Mouse (Mus musculus) testis, postnatal 14 days (tissue): ENCODE data around the gene Pcyt1a.
"Not testable (repeated sequence)": the region's sequence is repeated elsewhere in the genome, so short reads cannot be mapped to it uniquely, and the experiment has no call there.

ENCODE experiments used
- DNase-seq: peaks from one replicate; pipeline ENCODE4 v3.0.0; 2021; ENCODE audit warnings: low spot score

Pcyt1a gene

GRCm38 (mm10) chr16:32434066-32434465, 3.3 kb downstream of the Pcyt1a start:
- DNase-seq = no peak

DNA sequence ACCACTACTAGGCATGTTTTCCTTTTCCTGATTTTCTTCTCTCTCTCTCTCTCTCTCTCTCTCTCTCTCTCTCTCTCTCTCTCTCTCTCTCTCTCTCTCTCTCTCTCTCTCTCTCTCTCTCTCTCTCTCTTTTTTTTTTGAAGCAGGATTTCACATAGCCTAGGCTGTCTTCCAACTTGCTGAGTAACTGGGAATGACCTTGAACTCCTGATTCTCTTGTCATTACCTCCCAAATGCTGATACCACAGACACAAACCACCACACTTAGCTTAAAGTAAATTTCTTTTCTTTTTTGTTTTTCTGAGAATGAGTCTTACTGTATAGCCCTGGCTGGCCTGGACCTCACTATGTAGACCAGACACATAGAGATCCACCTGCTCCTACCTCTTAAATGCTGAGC, 4.0 kb downstream of the Pcyt1a start:
- no peak for DNase-seq

- no peak for DNase-seq
Measured at GRCm38 (mm10) chr16:32436657-32437056, 5.9 kb downstream of the Pcyt1a start.

DNA sequence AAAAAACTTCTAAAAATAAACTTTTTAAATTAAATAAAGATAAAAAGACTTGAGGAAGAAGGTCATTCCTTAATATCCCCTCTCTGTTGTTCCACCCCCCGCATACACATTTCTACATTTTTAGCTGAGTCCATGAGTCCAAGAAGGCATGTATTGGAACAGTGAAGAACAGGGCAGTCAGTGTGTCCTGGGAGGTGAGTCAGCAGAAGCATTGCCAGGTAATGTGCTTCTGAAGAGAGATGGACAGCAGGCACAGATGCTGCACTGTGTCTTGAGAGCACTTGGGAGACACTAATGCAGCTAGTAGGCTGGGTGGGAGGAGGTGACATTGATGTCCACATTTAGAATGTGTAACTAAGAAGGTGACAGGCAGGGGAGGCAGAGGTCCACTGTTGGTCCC, 6.5 kb downstream of the Pcyt1a start:
- DNase-seq = no peak

- DNase-seq = no peak
Measured at GRCm38 (mm10) chr16:32441432-32441831, 10.7 kb downstream of the Pcyt1a start.

- not testable (repeated sequence) for DNase-seq
Measured at GRCm38 (mm10) chr16:32444615-32445014, 13.9 kb downstream of the Pcyt1a start.

- DNase-seq = no peak
Measured at GRCm38 (mm10) chr16:32445558-32445957, 14.8 kb downstream of the Pcyt1a start.

DNA sequence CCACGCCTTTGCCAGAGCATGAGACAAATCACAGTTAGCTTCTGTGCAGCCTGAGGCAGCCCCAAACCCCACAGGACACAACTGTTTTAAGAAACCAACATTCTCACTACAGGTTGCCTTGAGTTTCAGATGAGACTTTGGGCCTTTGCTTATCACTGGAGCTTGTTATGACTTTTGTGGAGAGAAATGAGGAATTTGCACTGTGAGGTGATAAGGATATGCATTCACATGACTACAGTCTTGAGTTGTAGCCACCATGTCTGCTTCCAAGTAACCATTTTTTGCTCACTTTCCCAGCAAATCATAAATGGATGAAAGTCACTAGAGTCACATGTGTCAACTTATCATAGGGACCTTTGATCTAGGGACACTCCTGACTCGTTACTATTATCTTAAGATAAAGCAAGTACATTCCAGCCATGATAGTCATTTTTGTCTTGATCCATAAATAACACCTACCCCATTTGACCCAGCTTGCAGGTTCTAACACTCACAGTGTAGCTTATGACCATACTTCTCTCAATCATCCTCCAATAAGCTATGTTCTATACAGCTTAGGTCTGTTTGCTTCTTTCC, 15.9 kb downstream of the Pcyt1a start:
- no peak for DNase-seq

DNA sequence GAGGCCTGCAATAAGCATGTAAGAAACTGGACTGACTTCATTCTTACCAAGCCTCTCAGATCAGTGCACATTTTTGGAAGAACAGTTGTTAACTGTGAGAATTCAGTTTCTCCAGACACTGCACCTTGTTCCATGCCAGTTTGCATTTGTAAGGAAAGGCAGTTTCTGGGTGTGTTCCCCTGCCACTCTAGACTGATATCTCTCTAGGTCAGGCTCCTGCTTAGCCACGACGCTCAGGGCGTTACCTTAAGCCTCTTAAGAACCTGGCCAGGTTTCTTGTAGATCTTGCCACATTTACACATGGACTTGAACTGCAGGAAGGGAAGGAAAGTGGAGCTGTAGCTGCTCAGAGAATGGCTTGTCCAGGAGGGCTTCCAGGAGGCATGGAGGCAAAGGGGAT, 18.9 kb downstream of the Pcyt1a start:
- DNase-seq = no peak

- DNase-seq = no peak
Measured at GRCm38 (mm10) chr16:32450133-32450532, 19.4 kb downstream of the Pcyt1a start.

DNA sequence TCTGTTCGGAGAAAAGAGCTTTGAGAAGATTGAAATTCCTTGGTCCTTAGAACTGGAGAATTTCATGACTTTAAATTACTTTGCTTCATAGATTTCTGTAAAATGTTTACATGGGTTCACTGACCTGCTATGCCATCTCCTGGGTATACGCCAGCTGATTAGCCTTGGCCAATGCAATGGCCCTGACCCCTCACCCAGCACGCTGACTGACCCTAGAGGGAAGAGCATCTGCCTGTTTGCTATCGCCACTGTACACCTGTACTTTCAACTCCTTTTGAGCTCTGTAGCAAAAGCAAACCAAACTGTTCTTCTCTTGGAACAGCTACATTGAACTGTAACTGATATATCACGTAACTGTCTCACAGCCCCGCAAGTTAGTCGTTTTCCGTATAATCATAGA, 22.4 kb downstream of the Pcyt1a start:
- no peak for DNase-seq

GRCm38 (mm10) chr16:32454646-32455045, 23.9 kb downstream of the Pcyt1a start:
- no peak for DNase-seq

- DNase-seq = no peak
Measured at GRCm38 (mm10) chr16:32456086-32456485, 25.4 kb downstream of the Pcyt1a start.

- DNase-seq = no peak
Measured at GRCm38 (mm10) chr16:32456761-32457160, 26.0 kb downstream of the Pcyt1a start.

DNA sequence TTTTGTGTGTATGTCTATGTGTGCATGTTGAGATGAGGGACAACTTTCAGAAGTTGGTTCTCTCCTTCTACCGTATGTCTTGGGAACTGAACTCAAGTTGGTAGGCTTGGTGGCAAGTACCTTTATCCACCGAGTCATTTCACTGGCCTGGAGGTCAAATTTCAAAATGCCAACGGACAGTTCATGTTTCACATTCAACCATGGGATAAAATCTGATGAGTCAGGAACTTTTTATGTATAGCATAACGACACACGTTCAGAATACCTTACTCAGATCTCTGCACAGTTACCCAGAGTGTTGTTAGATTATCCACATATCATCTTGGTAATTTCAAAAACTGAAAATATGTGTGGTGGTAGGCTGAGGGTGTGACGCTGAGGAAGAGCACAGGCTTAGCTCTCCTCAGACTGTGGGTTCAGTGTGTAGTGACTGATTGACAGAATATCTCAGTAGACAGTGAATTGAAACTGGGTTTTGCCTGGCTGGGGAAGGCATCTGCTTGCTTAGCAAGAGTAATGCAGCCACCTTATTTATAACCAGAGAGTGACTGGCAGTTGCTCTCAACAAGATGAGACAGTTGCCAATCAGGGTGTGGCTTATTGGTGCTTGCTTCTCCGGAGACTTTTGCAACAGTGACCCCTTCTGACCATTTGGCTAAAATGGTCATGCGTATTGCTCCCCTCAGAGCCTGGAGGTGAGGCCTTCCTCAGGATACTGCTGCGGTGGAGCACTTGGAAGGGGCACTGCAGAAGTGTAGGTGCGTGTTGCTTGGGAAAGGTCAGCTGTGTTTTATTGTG, 27.1 kb downstream of the Pcyt1a start:
- DNase-seq = no peak

- no peak for DNase-seq
Measured at GRCm38 (mm10) chr16:32460518-32460917, 29.8 kb downstream of the Pcyt1a start.

- DNase-seq = no peak
Measured at GRCm38 (mm10) chr16:32461713-32462112, 31.0 kb downstream of the Pcyt1a start.

GRCm38 (mm10) chr16:32462950-32463349, 32.2 kb downstream of the Pcyt1a start:
- no peak for DNase-seq

GRCm38 (mm10) chr16:32463426-32463825, 32.7 kb downstream of the Pcyt1a start:
- no peak for DNase-seq

DNA sequence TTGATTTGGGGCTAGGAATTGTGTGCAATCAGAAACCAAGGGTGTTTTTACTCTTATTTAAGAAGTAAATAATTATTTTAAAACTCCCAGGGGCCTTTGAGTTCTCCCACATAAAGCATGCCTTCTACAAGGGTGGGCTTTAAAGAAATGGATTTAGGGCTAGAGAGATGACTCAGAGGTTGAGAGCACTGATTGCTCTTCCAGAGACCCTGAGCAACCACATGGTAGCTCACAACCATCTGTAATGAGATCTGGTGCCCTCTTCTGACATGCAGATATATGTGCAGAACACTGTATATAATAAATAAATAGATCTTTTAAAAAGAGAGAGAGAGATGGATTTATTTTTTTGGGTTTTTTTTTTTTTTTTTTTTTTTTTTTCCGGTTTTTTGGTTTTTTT, 34.2 kb downstream of the Pcyt1a start:
- no peak for DNase-seq

- DNase-seq = no peak
Measured at GRCm38 (mm10) chr16:32468488-32468887, 37.8 kb downstream of the Pcyt1a start.

- DNase-seq = no peak
Measured at GRCm38 (mm10) chr16:32469404-32470105, 38.8 kb downstream of the Pcyt1a start.
